Mouse (Mus musculus) regulatory T cell (primary cell): ENCODE data around the gene Galntl5.
"Not testable (repeated sequence)": the region's sequence is repeated elsewhere in the genome, so short reads cannot be mapped to it uniquely, and the experiment has no call there.

Experiments used
- in situ Hi-C: fragments of 300-600 bp; cut with MboI, MseI; formaldehyde crosslinking; loops from one replicate; pipeline ENCODE4 v1.15.1; 2025; ENCODE audit warnings: high pct_unique_total_duplicates

Galntl5 gene

GRCm38 (mm10) chr5:25181004-25181531, at the start of gene Galntl5:
Galntl5 (plus strand) TSS chr5:25181460.
- in situ Hi-C loops: loop anchor here (10.0 kb wide), 1 partner anchor 644 kb away; no protein-coding TSS in a partner anchor

- in situ Hi-C loops: no loop called here
These were observed 34.6 kb upstream of the Galntl5 start for GRCm38 (mm10) chr5:25146705-25147104.

- in situ Hi-C loops: no loop called here
These were observed 31.8 kb upstream of the Galntl5 start for GRCm38 (mm10) chr5:25149331-25149965.

DNA sequence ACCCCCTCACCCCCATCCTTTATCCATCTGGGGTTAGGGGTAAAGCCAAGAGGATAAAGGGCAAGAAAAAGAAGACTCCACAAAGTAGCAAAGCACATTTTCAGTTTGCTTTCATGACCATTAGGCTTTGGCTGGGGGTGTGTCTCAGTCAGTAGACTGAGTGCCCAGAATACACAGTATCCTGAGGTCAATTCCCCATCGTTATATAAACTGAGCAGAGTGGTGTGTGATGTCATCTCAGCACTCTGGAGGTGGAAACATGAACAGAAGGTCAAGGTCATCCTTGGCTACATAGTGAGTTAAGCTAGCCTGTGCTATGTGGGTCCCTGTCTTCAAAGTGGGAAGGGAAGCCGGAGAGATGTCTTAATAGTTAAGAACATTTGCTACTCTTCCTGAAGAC, 27.8 kb upstream of the Galntl5 start:
- in situ Hi-C loops: no loop called here

DNA sequence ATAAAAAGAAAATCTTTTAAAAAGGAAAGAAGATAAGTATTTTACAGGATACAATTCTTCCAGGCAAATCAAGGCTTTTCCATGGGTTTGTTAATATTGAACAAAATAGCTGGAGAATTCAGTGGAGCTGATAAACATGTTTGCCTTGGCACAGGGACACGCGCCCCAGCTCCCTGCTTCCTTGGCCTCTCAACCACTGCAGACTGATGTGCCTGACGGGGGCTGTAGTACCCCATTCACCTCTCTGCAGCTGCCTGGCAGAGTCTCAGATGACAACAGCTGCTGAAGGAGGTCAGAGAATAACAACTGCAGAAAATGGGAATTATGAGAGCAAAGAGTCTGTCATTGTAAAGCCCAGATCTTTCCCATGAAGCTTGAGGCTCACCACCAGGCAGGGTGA, 27.3 kb upstream of the Galntl5 start:
- in situ Hi-C loops: no loop called here

GRCm38 (mm10) chr5:25154823-25155222, 26.4 kb upstream of the Galntl5 start:
- in situ Hi-C loops: loop anchor here (5.0 kb wide), 1 partner anchor 37 kb away; no protein-coding TSS in a partner anchor

GRCm38 (mm10) chr5:25155351-25155750, 25.9 kb upstream of the Galntl5 start:
- in situ Hi-C loops: loop anchor here (5.0 kb wide), 1 partner anchor 37 kb away; no protein-coding TSS in a partner anchor

- in situ Hi-C loops: loop anchor here (5.0 kb wide), 1 partner anchor 35 kb away; no protein-coding TSS in a partner anchor
These were observed 24.1 kb upstream of the Galntl5 start for GRCm38 (mm10) chr5:25157136-25157535.

GRCm38 (mm10) chr5:25160515-25160914, 20.7 kb upstream of the Galntl5 start:
- in situ Hi-C loops: no loop called here

DNA sequence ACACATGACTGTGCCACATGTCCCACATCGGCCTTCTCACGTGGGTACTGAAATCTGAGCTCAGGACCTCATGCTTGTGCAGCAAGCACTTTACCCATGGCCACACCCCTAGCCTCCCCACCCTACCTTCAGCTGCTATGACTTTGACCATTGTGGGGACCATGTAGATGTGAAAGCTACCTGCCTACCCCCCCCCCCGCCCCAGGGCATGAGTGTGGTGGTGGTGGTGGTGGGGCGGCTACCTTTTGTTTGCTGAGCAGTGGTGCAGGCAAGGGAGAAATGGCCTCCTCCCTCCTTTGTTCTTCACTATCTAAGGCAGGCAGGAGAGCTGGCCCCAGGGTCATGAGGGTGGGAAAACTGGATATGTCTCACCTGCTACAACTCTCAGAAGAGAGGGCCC, 18.3 kb upstream of the Galntl5 start:
- in situ Hi-C loops: no loop called here

DNA sequence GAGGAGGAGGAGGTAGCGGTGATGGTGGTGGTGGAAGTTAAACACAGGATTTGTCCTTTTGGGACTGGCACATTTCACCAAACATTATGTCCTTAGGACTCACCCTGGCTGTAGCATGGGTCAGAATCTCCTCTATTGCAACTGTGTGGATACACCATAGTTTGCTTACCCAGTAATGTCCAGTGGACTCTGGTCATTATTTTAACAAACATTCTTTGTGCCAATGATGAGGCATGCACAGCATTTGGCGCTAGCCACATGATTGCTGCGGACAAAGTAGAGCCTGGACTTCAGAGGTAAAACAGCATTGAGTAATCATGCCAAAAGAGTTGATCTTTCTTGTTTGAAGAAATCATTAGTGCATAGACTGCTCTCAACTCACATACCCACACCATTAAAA, 17.3 kb upstream of the Galntl5 start:
- in situ Hi-C loops: no loop called here

- in situ Hi-C loops: no loop called here
These were observed 16.9 kb upstream of the Galntl5 start for GRCm38 (mm10) chr5:25164341-25164740.

GRCm38 (mm10) chr5:25165102-25165788, 16.0 kb upstream of the Galntl5 start:
- in situ Hi-C loops: no loop called here

DNA sequence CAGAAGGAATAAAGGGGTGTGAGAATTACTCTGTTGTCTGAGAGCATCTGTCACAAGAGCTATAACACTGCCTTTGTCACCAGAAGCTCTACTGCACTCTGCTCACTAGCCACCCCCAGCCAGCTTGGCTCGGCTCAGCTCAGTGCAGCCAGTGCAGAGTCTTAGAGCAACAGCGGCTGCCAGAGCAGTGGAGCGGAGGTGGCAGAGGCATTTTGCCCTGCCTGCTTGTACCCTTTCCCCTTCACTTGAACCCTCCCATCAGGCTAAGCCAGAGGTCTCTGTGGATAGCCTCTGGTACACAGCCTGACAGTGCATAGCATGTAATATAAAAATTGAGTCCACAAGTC, 15.5 kb upstream of the Galntl5 start:
- in situ Hi-C loops: no loop called here

GRCm38 (mm10) chr5:25166665-25167064, 14.6 kb upstream of the Galntl5 start:
- in situ Hi-C loops: no loop called here

DNA sequence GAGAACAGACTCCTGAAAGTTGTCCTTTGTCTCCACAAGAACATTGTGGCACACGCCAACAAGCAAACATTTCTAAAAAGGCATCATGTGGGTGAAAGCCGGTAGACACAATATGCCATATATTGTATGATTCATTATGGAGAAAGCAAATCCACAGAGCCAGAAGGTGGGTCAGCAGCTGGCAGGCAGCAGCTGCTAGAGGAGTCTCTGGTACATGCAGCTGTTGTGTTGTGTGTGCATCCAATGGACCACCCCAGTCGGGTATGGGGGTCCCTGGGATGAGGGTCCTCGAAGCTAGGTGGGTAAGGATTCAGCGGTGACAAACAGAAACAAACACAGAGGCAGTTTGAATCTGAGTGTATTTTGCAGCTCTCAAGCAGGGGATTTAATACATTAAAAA, 3.3 kb upstream of the Galntl5 start:
- in situ Hi-C loops: not testable (repeated sequence)

GRCm38 (mm10) chr5:25178543-25178942, 2.7 kb upstream of the Galntl5 start:
- in situ Hi-C loops: not testable (repeated sequence)

- in situ Hi-C loops: no loop called here
These were observed 2.0 kb upstream of the Galntl5 start for GRCm38 (mm10) chr5:25179284-25179683.

DNA sequence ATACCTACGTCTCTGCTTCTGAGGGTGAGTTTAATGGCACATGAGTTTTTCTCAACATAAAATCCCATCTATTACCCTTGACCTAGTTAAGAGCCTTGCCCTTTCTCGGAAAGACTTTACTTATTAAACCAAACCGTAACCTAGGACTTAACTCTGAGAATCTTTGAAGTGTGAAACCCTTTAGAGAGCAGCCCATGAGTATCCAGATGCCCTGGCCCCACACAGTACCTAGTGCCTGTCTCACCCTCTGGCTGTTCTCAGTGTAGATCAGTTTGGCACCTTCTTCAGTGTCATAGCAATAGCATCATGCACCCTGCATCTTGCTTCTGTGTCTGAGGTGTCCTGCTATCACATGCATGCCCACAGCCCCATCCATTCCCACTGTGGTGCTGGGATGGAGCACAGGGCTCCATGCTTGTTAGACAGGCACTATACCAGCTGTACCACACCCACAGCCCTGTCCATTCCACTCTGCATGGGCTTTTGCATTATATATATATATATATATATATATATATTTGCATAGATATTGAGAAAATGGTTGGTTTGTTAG, 1.2 kb upstream of the Galntl5 start:
- in situ Hi-C loops: loop anchor here (10.0 kb wide), 1 partner anchor 645 kb away; no protein-coding TSS in a partner anchor

DNA sequence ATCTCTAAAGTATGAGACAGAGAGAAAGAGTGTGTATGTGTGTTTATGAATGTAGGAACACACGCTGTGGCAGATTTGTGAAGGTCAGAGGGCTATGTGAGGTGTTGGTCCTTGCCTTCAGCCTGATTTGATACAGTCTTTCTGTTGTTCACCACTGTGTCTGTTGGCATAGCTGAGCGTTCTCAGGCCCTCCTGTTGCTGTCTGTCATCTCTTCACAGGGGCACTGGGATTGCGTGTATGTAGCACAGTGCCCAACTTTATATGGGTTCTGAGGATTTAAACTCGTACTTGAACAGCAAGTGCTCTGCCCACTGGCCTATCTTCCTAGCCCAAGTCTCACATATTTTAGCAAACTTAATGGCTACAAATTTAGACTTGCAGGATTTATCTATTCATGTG, 2.3 kb downstream of the Galntl5 start:
- in situ Hi-C loops: loop anchor here (10.0 kb wide), 1 partner anchor 641 kb away; no protein-coding TSS in a partner anchor

DNA sequence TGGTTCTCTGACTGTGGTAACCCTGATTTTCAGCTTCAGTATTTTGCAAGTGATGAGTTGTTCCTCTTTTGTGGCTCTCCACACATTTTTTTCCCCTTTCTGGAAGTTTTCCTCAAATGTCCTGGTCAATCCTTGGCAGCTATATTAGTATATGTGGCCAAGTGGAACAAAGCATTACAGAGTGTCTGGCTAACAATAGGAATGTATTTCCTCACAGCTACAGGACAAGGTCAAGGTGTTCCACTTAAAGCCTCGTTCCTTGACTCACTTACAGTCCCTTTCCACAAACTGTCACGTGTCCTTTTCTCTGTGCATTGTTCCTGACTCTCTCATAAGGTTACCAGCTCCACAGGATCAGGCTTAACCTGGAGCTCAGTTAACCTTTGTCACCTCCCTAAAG, 3.3 kb downstream of the Galntl5 start:
- in situ Hi-C loops: loop anchor here (10.0 kb wide), 1 partner anchor 640 kb away; no protein-coding TSS in a partner anchor

DNA sequence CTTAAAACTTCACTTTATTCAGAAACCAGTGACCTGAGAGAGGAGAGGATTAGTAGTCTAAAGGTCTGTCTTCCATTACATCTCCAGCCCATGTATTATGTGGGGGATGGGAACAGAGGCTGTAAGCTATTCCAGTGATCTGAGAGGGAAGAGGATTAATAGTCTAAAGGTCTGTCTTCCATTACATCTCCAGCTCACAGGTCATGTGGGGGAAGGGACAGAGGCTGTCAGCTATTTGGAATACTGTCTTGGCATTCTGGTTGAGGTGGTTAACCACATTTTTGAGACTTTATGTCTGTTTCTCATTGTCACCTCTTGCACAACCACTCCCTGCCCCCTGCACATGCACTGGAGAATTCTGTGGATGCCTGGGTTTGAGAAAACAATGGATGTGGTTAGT, 6.5 kb downstream of the Galntl5 start:
- in situ Hi-C loops: loop anchor here (10.0 kb wide), 1 partner anchor 637 kb away; no protein-coding TSS in a partner anchor
